Mouse (Mus musculus): ENCODE results near the gene Dhx36.

Dhx36 gene

GRCm38 (mm10) chr3:62418387-62419138, 88.2 kb downstream of the Dhx36 start:
- DNase-seq (ENCODE audit: low spot score), result no peak

All from urinary bladder, postnatal 25 days (tissue).